Mouse (Mus musculus): Measurements from ENCODE around the gene Rbfox2.

DNA sequence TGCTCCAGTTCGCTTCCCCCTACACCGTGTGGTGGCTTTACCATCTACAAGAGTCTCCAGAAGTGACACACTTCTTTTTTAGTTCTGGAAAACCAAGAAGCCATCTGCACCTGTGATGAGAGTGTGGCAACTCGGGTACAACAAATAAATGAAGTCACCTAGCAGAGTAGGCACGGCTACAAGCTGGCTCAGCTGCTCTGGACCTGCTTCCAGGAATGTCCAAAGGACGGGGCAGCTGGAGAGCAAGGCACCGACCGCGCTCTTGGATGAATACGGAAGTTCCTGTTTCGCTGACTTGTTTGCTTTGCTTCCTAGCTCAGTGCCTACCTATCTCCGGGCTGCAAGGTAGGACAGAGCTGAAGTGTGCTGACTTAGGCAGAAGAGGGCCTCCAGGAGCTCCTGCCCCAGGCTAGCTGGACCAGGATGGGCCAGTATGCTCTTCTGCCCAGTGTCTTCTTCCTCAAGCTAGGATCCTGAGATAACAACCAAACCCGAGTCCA, 22.9 kb upstream of the Rbfox2 start:
- TF ChIP-seq CTCF (IDR thresholded peaks at IDR 0.05; ENCODE audit: control insufficient read depth, insufficient read depth, low read length) (no peak), POLR2A (IDR thresholded peaks at IDR 0.05; ENCODE audit: borderline replicate concordance, control insufficient read depth, low read depth, low read length) (no peak)

Measured in bone marrow, adult 2 months (tissue).